Mouse (Mus musculus): ENCODE results near the gene Scarb2.

DNA sequence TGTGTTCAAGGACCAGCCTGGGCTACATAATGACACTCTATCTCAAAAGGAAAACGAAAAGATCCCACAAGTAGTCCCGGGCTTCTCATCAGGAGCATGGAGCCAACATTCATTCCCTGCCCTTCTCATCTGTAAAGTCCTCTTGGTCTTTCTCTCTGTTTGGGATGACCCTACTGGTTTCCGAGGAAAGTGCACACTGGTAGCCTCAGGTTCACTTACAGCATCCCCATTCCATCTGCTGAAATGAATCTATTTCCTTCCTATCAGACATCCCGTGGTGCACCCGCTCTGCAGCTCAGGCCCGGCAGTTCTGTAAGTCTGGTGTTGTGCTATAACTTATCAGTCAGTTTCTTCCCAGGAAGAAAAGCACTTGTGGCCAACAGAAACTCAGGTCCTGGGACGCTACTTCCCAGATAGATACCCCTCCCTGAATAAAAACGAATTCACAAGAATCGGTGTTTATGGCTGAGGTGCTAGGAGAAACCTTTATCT lies 3.2 kb downstream of the Scarb2 start:
- no peak for TF ChIP-seq POLR2A (IDR thresholded peaks at IDR 0.05; ENCODE audit: extremely low read depth, insufficient read depth, low read length)
- no peak for TF ChIP-seq CTCF (IDR thresholded peaks at IDR 0.05; ENCODE audit: low read depth, low read length)
